Mouse (Mus musculus): Measurements from ENCODE around the gene P2ry13. TPM values are rescaled to one million over a fixed set of nuclear protein-coding genes. Genes with fewer than 3 reads are reported as not detected.

P2ry13 gene
- polyA plus RNA-seq, 1 experiment = not detected

- TF ChIP-seq GATA1 (IDR thresholded peaks at IDR 0.05; ENCODE audit: low read length) = no peak
These were observed 36.1 kb downstream of the P2ry13 start for GRCm38 (mm10) chr3:59174426-59175154.

- no peak for TF ChIP-seq GATA1 (IDR thresholded peaks at IDR 0.05; ENCODE audit: low read length)
These were observed 40.6 kb downstream of the P2ry13 start for GRCm38 (mm10) chr3:59169921-59170627.

- TF ChIP-seq GATA1 (IDR thresholded peaks at IDR 0.05; ENCODE audit: low read length) = no peak
These were observed 41.5 kb downstream of the P2ry13 start for GRCm38 (mm10) chr3:59169215-59169614.

- TF ChIP-seq GATA1 (IDR thresholded peaks at IDR 0.05; ENCODE audit: low read length) = no peak
These were observed 42.2 kb downstream of the P2ry13 start for GRCm38 (mm10) chr3:59168476-59168875.

GRCm38 (mm10) chr3:59167417-59168054 is 43.1 kb downstream of the P2ry13 start:
- TF ChIP-seq GATA1 (IDR thresholded peaks at IDR 0.05; ENCODE audit: low read length) = no peak

GRCm38 (mm10) chr3:59160465-59160864 is 50.2 kb downstream of the P2ry13 start:
- TF ChIP-seq GATA1 (IDR thresholded peaks at IDR 0.05; ENCODE audit: low read length) = no peak

Other genes starting within 250 kb of the P2ry13 start
- gene Med12l, start 205.1 kb downstream of the P2ry13 start, polyA plus RNA-seq (2012) = 0.01 TPM in 1 of 2 replicates, not detected in the other
- 0.03 TPM in 2 replicates for gene Gpr171, start 109.1 kb downstream of the P2ry13 start, polyA plus RNA-seq (2012)
- gene P2ry14, start 57.3 kb downstream of the P2ry13 start, polyA plus RNA-seq (2012) = not detected in 2 replicates
- not detected in 2 replicates for gene Gpr87, start 15.8 kb downstream of the P2ry13 start, polyA plus RNA-seq (2012)
- not detected in 2 replicates for gene P2ry12, start 52.0 kb upstream of the P2ry13 start, polyA plus RNA-seq (2012)
- gene Igsf10, start 133.5 kb upstream of the P2ry13 start, polyA plus RNA-seq (2012) = not detected in 2 replicates